Mouse (Mus musculus) embryonic fibroblast, embryonic 13.5 days (primary cell): Measurements from ENCODE around the gene Rsad1. TPM values are rescaled to one million over a fixed set of nuclear protein-coding genes. Genes with fewer than 3 reads are reported as not detected.

Experiments
- H3K27ac ChIP-seq: 2 replicates; pipeline ENCODE4 v1.5.1; 2012; ENCODE audit warnings: low read length, control low read depth, inconsistent platforms; ENCODE audit not compliant: insufficient read depth
- H3K4me1 ChIP-seq: 2 replicates; pipeline ENCODE4 v1.6.1; 2011; ENCODE audit warnings: low read length; ENCODE audit not compliant: control insufficient read depth, insufficient read depth
- H3K4me3 ChIP-seq: 2 replicates; pipeline ENCODE4 v1.5.1; 2011; ENCODE audit warnings: mild to moderate bottlenecking, control low read depth, low read length; ENCODE audit not compliant: insufficient read depth
- CTCF ChIP-seq: IDR thresholded peaks from 2 replicates; pipeline ENCODE4 v1.5.1; 2011; ENCODE audit warnings: mild to moderate bottlenecking, control low read depth, low read length, moderate library complexity, borderline replicate concordance; ENCODE audit not compliant: insufficient read depth
- POLR2A ChIP-seq: IDR thresholded peaks from 2 replicates; pipeline ENCODE4 v1.6.1; 2011; ENCODE audit warnings: low read depth, mild to moderate bottlenecking, control low read depth, low read length, moderate library complexity
- polyA plus RNA-seq: library from polyadenylated mRNA; stranded (reverse); fragments of >200 nt; gene quantifications from 2 replicates; pipeline ENCODE4 v1.2.4, GENCODE M21; 2011; ENCODE audit warnings: low read depth; ENCODE audit not compliant: missing spikeins, insufficient read length

Gene Rsad1
- polyA plus RNA-seq, 1 experiment: 5.5 TPM

DNA sequence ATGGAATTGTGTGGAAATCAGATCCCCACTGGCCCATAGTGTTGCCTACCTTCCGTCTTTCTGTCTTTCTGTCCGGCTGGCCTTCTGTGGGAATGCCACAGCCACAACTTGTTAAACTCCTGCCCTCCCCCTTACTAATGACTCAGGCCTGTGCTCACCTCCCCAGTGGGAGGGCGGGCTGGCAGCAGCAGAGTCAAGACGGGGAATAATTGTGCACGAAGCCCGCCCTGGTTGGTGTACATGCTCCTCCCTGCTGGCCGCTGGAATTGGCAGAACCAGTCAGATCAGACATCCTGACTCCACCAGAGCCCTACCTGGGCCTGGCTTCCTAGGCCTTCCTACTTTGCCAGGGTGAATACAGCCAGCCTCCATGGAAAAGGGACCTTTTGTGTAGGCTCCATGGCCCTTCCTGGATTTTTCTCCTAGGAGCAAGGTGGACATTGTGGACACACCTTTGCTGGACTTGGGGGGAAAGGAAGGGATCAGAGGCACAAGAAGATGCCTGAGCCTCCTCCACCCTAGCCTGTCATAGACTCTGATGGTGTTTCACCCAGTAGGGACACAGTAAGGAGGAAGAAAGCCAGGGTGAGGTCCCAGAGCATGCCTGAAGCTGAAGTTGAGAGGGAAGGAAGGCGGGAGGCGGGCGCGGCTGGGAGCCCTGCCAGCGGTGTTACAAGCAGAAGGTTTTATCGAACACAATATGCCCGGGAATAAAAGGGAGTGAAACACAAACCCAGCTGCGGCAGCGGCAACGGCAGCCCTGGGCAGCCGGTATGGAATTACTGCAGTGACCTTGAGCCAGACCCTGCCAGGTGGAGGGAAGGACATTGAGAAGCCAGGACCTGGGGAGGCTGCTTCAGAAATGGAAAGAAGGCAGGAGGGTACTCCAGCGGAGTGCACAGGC lies 50.7 kb downstream of the Rsad1 start:
- H3K27ac ChIP-seq: no peak overlapping the region
- TF ChIP-seq POLR2A: 0 out of 2 replicates have a peak, but pooled peaks have one; percentile 34
- TF ChIP-seq CTCF: no peak
- H3K4me1 ChIP-seq: 0 out of 2 replicates have a peak, but pooled peaks cover 5% of the 10 kb centered on the region
- no peak overlapping the region for H3K4me3 ChIP-seq

DNA sequence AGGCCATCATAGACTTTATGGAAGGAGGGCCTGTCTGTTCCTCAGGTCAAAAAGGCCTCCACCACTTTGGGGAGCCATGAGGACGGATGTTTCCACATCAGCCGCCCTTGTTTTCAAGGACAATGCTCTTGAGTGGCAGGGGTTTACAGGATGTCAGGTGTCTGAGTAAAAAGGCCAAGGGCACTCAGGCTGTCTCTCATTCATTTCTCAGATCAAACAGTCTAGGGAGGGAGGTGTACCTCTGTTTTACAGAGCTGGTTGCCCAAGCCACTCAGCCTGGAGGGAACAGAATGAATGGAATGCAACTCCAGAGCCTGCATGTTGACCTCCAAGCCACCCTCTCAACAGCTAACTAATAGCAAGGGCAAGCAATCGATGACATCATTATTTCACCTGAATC lies 53.6 kb downstream of the Rsad1 start:
- TF ChIP-seq POLR2A (no peak), CTCF (no peak)
- no peak overlapping the region for H3K27ac ChIP-seq
- H3K4me1 ChIP-seq: 0 out of 2 replicates have a peak, but pooled peaks cover 5% of the 10 kb centered on the region
- H3K4me3 ChIP-seq: no peak overlapping the region

DNA sequence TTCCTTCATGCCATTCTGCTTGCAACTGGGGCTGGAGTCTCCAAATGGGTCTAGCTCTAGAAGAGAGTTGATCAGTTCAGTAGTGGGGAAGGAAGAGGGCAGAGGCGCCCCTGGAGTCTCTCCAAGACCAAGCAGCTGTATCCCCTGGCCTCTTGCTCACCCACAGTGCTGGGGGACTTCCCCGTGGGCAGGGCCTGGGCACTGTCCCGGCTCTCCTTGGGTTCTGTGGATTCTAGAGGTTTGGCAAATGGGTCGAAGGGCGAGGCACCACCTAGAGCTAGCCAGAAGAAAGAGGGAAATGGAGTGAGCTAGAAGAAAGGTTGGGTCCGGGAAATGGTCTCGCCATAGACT lies 57.3 kb downstream of the Rsad1 start:
- TF ChIP-seq POLR2A: no peak
- TF ChIP-seq CTCF: no peak
- Histone ChIP-seq H3K4me1 (no peaks in the 10 kb centered on the region), H3K27ac (no peak overlapping the region), H3K4me3 (no peak overlapping the region)

DNA sequence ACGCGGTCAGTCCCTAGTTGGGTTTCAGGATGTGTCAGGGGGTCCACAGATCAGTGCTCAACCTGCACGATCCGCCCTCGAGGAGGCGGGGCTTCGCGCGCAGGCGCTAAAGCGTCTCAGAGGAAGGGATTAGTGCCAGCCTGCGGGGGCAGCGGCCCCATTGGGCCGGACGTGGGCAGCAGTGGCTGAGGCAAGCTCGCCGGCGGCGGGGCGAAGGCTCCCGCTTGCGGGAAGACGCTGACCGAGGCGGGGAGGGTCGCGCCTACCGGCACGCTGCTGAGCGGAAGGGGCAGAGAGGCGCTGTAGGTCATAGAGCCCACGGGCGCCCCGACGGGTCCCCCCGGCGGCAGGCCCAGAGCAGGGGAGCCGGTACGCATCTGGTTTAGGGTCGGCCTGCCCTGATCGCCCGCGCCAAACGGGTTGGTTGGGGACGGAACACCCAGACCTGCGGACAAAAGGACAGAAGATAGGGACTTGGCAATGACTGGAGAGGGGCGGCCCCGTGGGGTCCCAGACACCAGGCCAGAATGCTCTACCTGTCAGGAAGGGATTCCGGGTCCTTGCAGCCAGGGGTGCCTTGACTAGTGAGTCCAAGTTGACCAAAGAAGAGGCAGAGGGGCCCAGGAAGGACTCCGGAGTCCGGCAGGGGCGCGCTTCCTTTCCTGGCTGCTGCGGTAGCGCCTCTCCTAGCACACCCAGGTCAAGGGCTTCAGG lies 57.9 kb downstream of the Rsad1 start:
- no peak for TF ChIP-seq CTCF
- TF ChIP-seq POLR2A: peak; percentile 41; the same call in 1 of the 2 replicates
- no peaks in the 10 kb centered on the region for H3K4me1 ChIP-seq
- peak overlapping the region; percentile 14; the same call in 1 of the 2 replicates for H3K4me3 ChIP-seq
- H3K27ac ChIP-seq: no peak overlapping the region

Other genes starting within 250 kb of the Rsad1 start
- 75.7 and 88.2 TPM in 2 replicates for gene Luc7l3, start 227.3 kb downstream of the Rsad1 start, polyA plus RNA-seq
- gene Ankrd40, start 221.3 kb downstream of the Rsad1 start, polyA plus RNA-seq: 79.0 and 83.8 TPM in 2 replicates
- gene Abcc3, start 156.3 kb downstream of the Rsad1 start, polyA plus RNA-seq: 1.9 and 3.0 TPM in 2 replicates
- gene Cacna1g, start 75.1 kb downstream of the Rsad1 start, polyA plus RNA-seq: 31.7 and 38.9 TPM in 2 replicates
- not detected in 2 replicates for gene Spata20, start 63.1 kb downstream of the Rsad1 start, polyA plus RNA-seq
- gene Epn3, start 49.3 kb downstream of the Rsad1 start, polyA plus RNA-seq: 0.53 and 1.4 TPM in 2 replicates
- gene Mycbpap, start 27.5 kb downstream of the Rsad1 start, polyA plus RNA-seq: 1.6 and 2.0 TPM in 2 replicates
- gene Chad, start 15.8 kb upstream of the Rsad1 start, polyA plus RNA-seq: not detected in 2 replicates
- 13.8 and 19.4 TPM in 2 replicates for gene Acsf2, start 52.6 kb upstream of the Rsad1 start, polyA plus RNA-seq
- 227 and 243 TPM in 2 replicates for gene Lrrc59, start 80.5 kb upstream of the Rsad1 start, polyA plus RNA-seq
- gene Mrpl27, start 104.5 kb upstream of the Rsad1 start, polyA plus RNA-seq: 49.9 and 52.0 TPM in 2 replicates
- 8.1 and 8.9 TPM in 2 replicates for gene Eme1, start 104.7 kb upstream of the Rsad1 start, polyA plus RNA-seq
- 12.9 and 16.4 TPM in 2 replicates for gene Xylt2, start 128.3 kb upstream of the Rsad1 start, polyA plus RNA-seq
- not detected in 2 replicates for gene Gm11541, start 155.2 kb upstream of the Rsad1 start, polyA plus RNA-seq
- gene Cdc34b, start 192.5 kb upstream of the Rsad1 start, polyA plus RNA-seq: not detected in 2 replicates
- gene Tmem92, start 233.4 kb upstream of the Rsad1 start, polyA plus RNA-seq: not detected in 2 replicates